8 mouse cellular contexts compared by ENCODE assay signal in genomic region chr2:55437977-55438376, GRCm38 (mm10). TPM values are rescaled to one million over a fixed set of nuclear protein-coding genes. Genes with fewer than 3 reads are reported as not detected.
DNase-seq lines count a peak whose midpoint lies in the region; ATAC-seq and TF ChIP-seq lines count a peak whose summit lies in the region.

No protein-coding gene starts in this region.

- H3K4me2 ChIP-seq in heart, postnatal 0 days (ENCODE audit: low read depth, low read length): peak overlapping the region; percentile 88
- peak overlapping the region; percentile 98 for H3K4me2 ChIP-seq in midbrain, embryonic 14.5 days (ENCODE audit: low read length)

- peak overlapping the region; percentile 56; the same call in 1 of the 2 replicates for H3K9ac ChIP-seq in heart, postnatal 0 days (replicated peaks; ENCODE audit: low read depth, low read length)
- H3K9ac ChIP-seq in midbrain, embryonic 14.5 days (replicated peaks; ENCODE audit: low read length): peak overlapping the region; percentile 69; the same call in 1 of the 2 replicates

- TF ChIP-seq EP300 in heart, postnatal 0 days (IDR thresholded peaks at IDR 0.05; ENCODE audit: low read depth): no peak

- WGBS in heart, embryonic 10.5 days: 15% methylated on average over 1 of the region's 1 CpGs
- WGBS in heart, postnatal 0 days: 0% methylated on average over 1 of the region's 1 CpGs
- WGBS in midbrain, embryonic 14.5 days: 7% methylated on average over 1 of the region's 1 CpGs

- intact Hi-C loops in heart, postnatal 36 days (cut with DNase I): loop anchor here (5.0 kb wide), 1 partner anchor 39 kb away; no protein-coding TSS in a partner anchor

- peaks cover 26% of the 10 kb centered on the region for H3K27me3 ChIP-seq in heart, embryonic 10.5 days (ENCODE audit: insufficient read depth, poor library complexity, severe bottlenecking)
- peaks cover 13% of the 10 kb centered on the region; the same call in 1 of the 2 replicates for H3K27me3 ChIP-seq in heart, postnatal 0 days (ENCODE audit: control insufficient read depth, insufficient read depth, low read length)
- peaks cover 3% of the 10 kb centered on the region; the same call in 1 of the 2 replicates for H3K27me3 ChIP-seq in midbrain, embryonic 14.5 days (ENCODE audit: control insufficient read depth, insufficient read depth, low read length)

- H3K4me3 ChIP-seq in heart, embryonic 10.5 days: peak overlapping the region; percentile 69
- peak overlapping the region; percentile 61 for H3K4me3 ChIP-seq in heart, postnatal 0 days (ENCODE audit: low read depth, low read length)
- peak overlapping the region; percentile 61 for H3K4me3 ChIP-seq in midbrain, embryonic 14.5 days (replicated peaks; ENCODE audit: low read depth, low read length)

- peaks cover 12% of the 10 kb centered on the region for H3K4me1 ChIP-seq in heart, embryonic 10.5 days
- peaks cover 10% of the 10 kb centered on the region; the same call in 1 of the 2 replicates for H3K4me1 ChIP-seq in heart, postnatal 0 days (ENCODE audit: control insufficient read depth, insufficient read depth)
- 0 out of 2 replicates have a peak, but pooled peaks cover 8% of the 10 kb centered on the region for H3K4me1 ChIP-seq in midbrain, embryonic 14.5 days (ENCODE audit: control insufficient read depth, insufficient read depth, low read length)

- no peak for ATAC-seq in heart, postnatal 0 days (ENCODE audit: insufficient read depth, low read depth)
- ATAC-seq in midbrain, embryonic 14.5 days (ENCODE audit: low FRiP score, low TSS enrichment): no peak

- DNase-seq in heart, embryonic 10.5 days (ENCODE audit: low spot score): no peak
- no peak for DNase-seq in heart, postnatal 36 days
- peak; percentile 9 for DNase-seq in ZHBTc4 (ENCODE audit: low read depth, low spot score)
- no peak for DNase-seq in heart, postnatal 0 days (ENCODE audit: low spot score)
- DNase-seq in midbrain, embryonic 14.5 days: peak; percentile 38
- DNase-seq in adrenal gland, adult 18-20 months (ENCODE audit: low spot score in 2 of 2): no peak
- no peak for DNase-seq in thymus, postnatal 0 days (ENCODE audit: low spot score)
- DNase-seq in adrenal gland, postnatal 36 days: no peak

- no peaks in the 10 kb centered on the region for H3K9me3 ChIP-seq in heart, embryonic 10.5 days
- H3K9me3 ChIP-seq in heart, postnatal 0 days (replicated peaks; ENCODE audit: control insufficient read depth, low read length): no peaks in the 10 kb centered on the region
- H3K9me3 ChIP-seq in midbrain, embryonic 14.5 days (ENCODE audit: control insufficient read depth, low read length): no peaks in the 10 kb centered on the region

- H3K36me3 ChIP-seq in heart, embryonic 10.5 days: no peaks in the 10 kb centered on the region
- no peaks in the 10 kb centered on the region for H3K36me3 ChIP-seq in heart, postnatal 0 days (replicated peaks; ENCODE audit: control insufficient read depth, insufficient read depth, low read length)
- no peaks in the 10 kb centered on the region for H3K36me3 ChIP-seq in midbrain, embryonic 14.5 days (ENCODE audit: control insufficient read depth, insufficient read depth, low read length)

- peak overlapping the region; percentile 69; the same call in 1 of the 2 replicates for H3K27ac ChIP-seq in heart, embryonic 10.5 days
- H3K27ac ChIP-seq in heart, postnatal 0 days (ENCODE audit: low read depth): no peak overlapping the region
- no peak overlapping the region for H3K27ac ChIP-seq in midbrain, embryonic 14.5 days (replicated peaks; ENCODE audit: low read depth, low read length)

- no peak for TF ChIP-seq CTCF in heart, postnatal 0 days (IDR thresholded peaks at IDR 0.05; ENCODE audit: low read depth)

RNA-seq across cellular contexts. Expression of gene Kcnj3, which starts 2.2 kb away (rescaled TPM):
- 2.6 and 4.5 TPM in 2 replicates for polyA plus RNA-seq in heart, embryonic 10.5 days (2016; fragmentation: Nextera tagmentation; extraction: Ambion mirVana)
- total RNA-seq in heart, postnatal 36 days (2021): 10 to 100 TPM; 54.4 to 55.7 TPM
- total RNA-seq in heart, postnatal 0 days (2014; rRNA removed; ENCODE audit: low replicate concordance): 18.2 and 19.7 TPM in 2 replicates
- polyA plus RNA-seq in heart, postnatal 0 days (2015; fragmentation: Nextera tagmentation; extraction: Ambion mirVana): 8.6 and 8.8 TPM in 2 replicates
- 7.1 and 7.5 TPM in 2 replicates for polyA plus RNA-seq in midbrain, embryonic 14.5 days (2014; fragmentation: Nextera tagmentation; extraction: Ambion mirVana)
- 1 to 10 TPM in 1 of 2 experiments, under 1 TPM in 1; 0.93 to 1.3 TPM for total RNA-seq in adrenal gland, adult 18-20 months (2021)
- polyA plus RNA-seq in thymus, postnatal 0 days (2015; fragmentation: Nextera tagmentation; extraction: Ambion mirVana): 0.03 and 0.09 TPM in 2 replicates
- under 1 TPM; 0.53 to 0.60 TPM for total RNA-seq in adrenal gland, postnatal 36 days (2021)

Comparison
In these comparisons a context has a peak if more than half of its experiments do, and no peak if none do; other contexts are left out.
1. DNase-seq: peak in ZHBTc4 (single experiment) and midbrain, embryonic 14.5 days (single experiment); none in heart, embryonic 10.5 days (single experiment), heart, postnatal 36 days (0 of 2), heart, postnatal 0 days (single experiment), adrenal gland, adult 18-20 months (0 of 2), thymus, postnatal 0 days (single experiment) and adrenal gland, postnatal 36 days (0 of 2).
2. Peak in every context shown above with its lines, with median percentiles within 50 percentile points of each other: H3K4me3 ChIP-seq.